ENCODE assay signal across 8 mouse cellular contexts in genomic region chr14:78724414-78725306, GRCm38 (mm10). TPM values are rescaled to one million over a fixed set of nuclear protein-coding genes. Genes with fewer than 3 reads are reported as not detected.
DNase-seq lines count a peak whose midpoint lies in the region; ATAC-seq and TF ChIP-seq lines count a peak whose summit lies in the region.

No protein-coding gene starts in this region.

- peak overlapping the region; percentile 95 for H3K4me2 ChIP-seq in forebrain, embryonic 15.5 days (replicated peaks)
- H3K4me2 ChIP-seq in lung, postnatal 0 days (replicated peaks; ENCODE audit: low read depth, low read length), result peak overlapping the region; percentile 86

- TF ChIP-seq CTCF in lung, postnatal 0 days (IDR thresholded peaks at IDR 0.05), result peak; percentile 61

- 1% methylated on average over 52 of the region's 52 CpGs for WGBS in forebrain, embryonic 15.5 days
- 3% methylated on average over 51 of the region's 52 CpGs for WGBS in lung, postnatal 0 days

- no peaks in the 10 kb centered on the region for H3K36me3 ChIP-seq in forebrain, embryonic 15.5 days
- H3K36me3 ChIP-seq in lung, postnatal 0 days (ENCODE audit: insufficient read depth, low read length), result no peaks in the 10 kb centered on the region

- intact Hi-C loops in heart, postnatal 25 days (cut with DNase I), result no loop called here

- TF ChIP-seq EP300 in lung, postnatal 0 days (IDR thresholded peaks at IDR 0.05), result no peak

- peak overlapping the region; percentile 55 for H3K4me3 ChIP-seq in forebrain, embryonic 15.5 days
- peak overlapping the region; percentile 56 for H3K4me3 ChIP-seq in lung, postnatal 0 days (ENCODE audit: low read depth, low read length)

- no peak overlapping the region for H3K27ac ChIP-seq in forebrain, embryonic 15.5 days (replicated peaks)
- peak overlapping the region; percentile 87 for H3K27ac ChIP-seq in lung, postnatal 0 days (ENCODE audit: low read length)

- ATAC-seq in cerebellum, adult (ENCODE audit: insufficient number of reproducible peaks, low FRiP score, low TSS enrichment), result peak; percentile 66
- ATAC-seq in forebrain, embryonic 15.5 days (replicated peaks), result peak; percentile 80
- ATAC-seq in lung, postnatal 0 days, result peak; percentile 88

- DNase-seq in NIH3T3 (ENCODE audit: low read depth), result peak; percentile 70
- peak; percentile 41 for DNase-seq in heart, postnatal 25 days (ENCODE audit: low spot score)
- DNase-seq in kidney, postnatal 36 days, result peak; percentile 50 to 75
- peak; percentile 64 for DNase-seq in lung, postnatal 0 days (ENCODE audit: low spot score)
- peak; percentile 44 for DNase-seq in ovary, adult 18-20 months (ENCODE audit: low spot score)
- peak; percentile 65 for DNase-seq in urinary bladder, postnatal 14 days (ENCODE audit: low spot score)

- peak overlapping the region; percentile 57 for H3K9ac ChIP-seq in forebrain, embryonic 15.5 days (replicated peaks)
- H3K9ac ChIP-seq in lung, postnatal 0 days (replicated peaks; ENCODE audit: low read depth), result peak overlapping the region; percentile 46

- H3K27me3 ChIP-seq in forebrain, embryonic 15.5 days, result 0 out of 2 replicates have a peak, but pooled peaks cover 5% of the 10 kb centered on the region
- H3K27me3 ChIP-seq in lung, postnatal 0 days (replicated peaks; ENCODE audit: insufficient read depth, low read length), result no peaks in the 10 kb centered on the region

- peaks cover 18% of the 10 kb centered on the region for H3K4me1 ChIP-seq in forebrain, embryonic 15.5 days
- H3K4me1 ChIP-seq in lung, postnatal 0 days (ENCODE audit: insufficient read depth, low read depth, low read length), result 0 out of 2 replicates have a peak, but pooled peaks cover 5% of the 10 kb centered on the region

- no peaks in the 10 kb centered on the region for H3K9me3 ChIP-seq in forebrain, embryonic 15.5 days
- no peaks in the 10 kb centered on the region for H3K9me3 ChIP-seq in lung, postnatal 0 days (ENCODE audit: low read length)

RNA-seq across cellular contexts. Expression of gene Dgkh, which starts 7.9 kb away (rescaled TPM):
- polyA plus RNA-seq in forebrain, embryonic 15.5 days (2015; fragmentation: Nextera tagmentation; extraction: Ambion mirVana), result 2.6 and 2.8 TPM in 2 replicates
- total RNA-seq in heart, postnatal 25 days (2021), result 1 to 10 TPM; 6.1 to 7.8 TPM
- polyA plus RNA-seq in lung, postnatal 0 days (2015; fragmentation: Nextera tagmentation; extraction: Ambion mirVana), result 4.0 and 4.6 TPM in 2 replicates
